Mouse (Mus musculus) kidney, adult 9 months (tissue): ENCODE measurements at regions not wholly inside any gene's neighbourhood (a gene's known extent, or its start where the extent isn't known, plus 50 kb on each side); places are given as distances from the start of the nearest gene placed in this dataset.

Experiments used
- DNase-seq: peaks from one replicate; pipeline ENCODE4 v3.0.0; 2022

- DNase-seq: no peak
These were observed 62.8 kb upstream of the Ywhaq start for GRCm38 (mm10) chr12:21480226-21480625.

- DNase-seq: no peak
These were observed 61.8 kb upstream of the Ywhaq start for GRCm38 (mm10) chr12:21479251-21479650.

- no peak for DNase-seq
These were observed 59.1 kb upstream of the Ywhaq start for GRCm38 (mm10) chr12:21476516-21476915.

- DNase-seq: no peak
These were observed 55.7 kb upstream of the Ywhaq start for GRCm38 (mm10) chr12:21472951-21473710.

- DNase-seq: peak; percentile 37
These were observed 55.0 kb upstream of the Ywhaq start for GRCm38 (mm10) chr12:21472487-21472886.

- no peak for DNase-seq
These were observed 54.5 kb upstream of the Ywhaq start for GRCm38 (mm10) chr12:21471986-21472385.

- DNase-seq: no peak
These were observed 52.8 kb upstream of the Ywhaq start for GRCm38 (mm10) chr12:21470286-21470685.
